Mouse (Mus musculus): ENCODE measurements at regions not wholly inside any gene's neighbourhood (a gene's known extent, or its start where the extent isn't known, plus 50 kb on each side); places are given as distances from the start of the nearest gene placed in this dataset.

DNA sequence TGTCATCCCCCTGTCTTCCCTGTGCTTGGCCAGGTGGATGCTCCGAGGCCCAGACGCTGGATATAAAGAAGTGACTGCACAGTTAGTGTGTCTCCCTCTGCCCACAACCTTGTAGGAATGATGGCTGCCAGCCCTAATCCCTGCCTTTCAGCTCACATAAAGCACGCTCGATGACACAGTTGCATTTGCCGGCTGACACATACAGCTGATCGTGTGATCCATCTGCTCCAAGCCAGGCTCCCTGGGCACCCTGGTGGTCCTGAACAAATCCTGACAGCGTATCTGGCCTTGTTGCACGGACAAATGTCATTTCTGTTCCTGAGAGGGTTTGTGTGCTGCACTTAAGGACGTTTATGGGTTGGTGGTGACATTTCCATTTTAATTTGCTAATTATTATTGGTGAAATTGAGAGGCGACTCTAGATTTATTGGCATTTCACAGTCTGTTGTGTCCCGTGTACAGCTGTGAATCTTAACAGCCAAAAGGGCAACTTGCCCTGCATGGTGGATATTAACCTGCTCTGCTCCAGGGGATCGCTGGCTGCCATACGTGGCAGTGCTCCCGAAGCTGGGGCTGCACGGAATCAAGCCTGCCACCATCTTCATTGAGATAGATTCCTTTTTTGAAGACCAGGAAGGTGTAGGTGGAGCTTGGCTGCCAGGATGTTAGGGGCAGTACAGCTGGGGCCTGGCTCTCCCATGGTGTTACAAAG is 241.9 kb upstream of the Kcnab2 start:
- DNase-seq: no peak

DNA sequence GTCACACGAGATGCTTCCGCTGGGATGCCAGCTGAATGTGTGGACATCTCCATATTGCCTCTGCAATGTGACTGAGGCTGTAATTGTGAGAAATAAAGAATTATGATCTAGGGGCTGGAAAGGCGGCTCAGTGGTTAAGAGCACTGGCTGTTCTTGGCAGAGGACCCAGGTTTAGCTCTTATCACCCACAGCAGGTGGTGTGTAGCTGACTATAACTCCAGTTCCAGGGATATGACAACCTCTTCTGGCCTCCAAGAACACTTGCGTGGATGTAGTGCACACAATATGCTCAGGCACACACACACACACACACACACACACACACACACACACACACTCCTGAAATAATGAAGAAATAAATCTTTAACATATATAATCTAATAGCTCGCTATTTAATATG is 232.7 kb upstream of the Kcnab2 start:
- DNase-seq: no peak

DNA sequence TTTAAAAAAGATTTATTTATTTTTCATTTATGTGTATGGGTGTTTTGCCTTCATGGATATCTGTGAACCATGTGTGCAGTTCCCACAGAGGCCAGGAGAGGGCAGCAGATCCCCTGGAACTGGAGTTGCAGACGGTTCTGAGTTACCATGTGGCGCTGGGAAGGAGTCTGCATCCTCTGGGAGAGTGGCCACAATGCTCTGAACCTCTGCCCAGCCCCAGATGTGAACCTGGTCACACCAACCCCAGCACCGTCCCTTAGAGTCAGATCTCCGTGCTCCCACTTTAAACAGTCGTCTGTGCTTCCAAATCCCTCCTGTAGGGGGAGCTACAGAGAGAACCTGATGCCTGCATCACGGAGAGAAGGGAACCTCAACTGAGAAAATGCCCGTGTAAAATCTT is 222.5 kb upstream of the Kcnab2 start:
- DNase-seq: no peak

DNA sequence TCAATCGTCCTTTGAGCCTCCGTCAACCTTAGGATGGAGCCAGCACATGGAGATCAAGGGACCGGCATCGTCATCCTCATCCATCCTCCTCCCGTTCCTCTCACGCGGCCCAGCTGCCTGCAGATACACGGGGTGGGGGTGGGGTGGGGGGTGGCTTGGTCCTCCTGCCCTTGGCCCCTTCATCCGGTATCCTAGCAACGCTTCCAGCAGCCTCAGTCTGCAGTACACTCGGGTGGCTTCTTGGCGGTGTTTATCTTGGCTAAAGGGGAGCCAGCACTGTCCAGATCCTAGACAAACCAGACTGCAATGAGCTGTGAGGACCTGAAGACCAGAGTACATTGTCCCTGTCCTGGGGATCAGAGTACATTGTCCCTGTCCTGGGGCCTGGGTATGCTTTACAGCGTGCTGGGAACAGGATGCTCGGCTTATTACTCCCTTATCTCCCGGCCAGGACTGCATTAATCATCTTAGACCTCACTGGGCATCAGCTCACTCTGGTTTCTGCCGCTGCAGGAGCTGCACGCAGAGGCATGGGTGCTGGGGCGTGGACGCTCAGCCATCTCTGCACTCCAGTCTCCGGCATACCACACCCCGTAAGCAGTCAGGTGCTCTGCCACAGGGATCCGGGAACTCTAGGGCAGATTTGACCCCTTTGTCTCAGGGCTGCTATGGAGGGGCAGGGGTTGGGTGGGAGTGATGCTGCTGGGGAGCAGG is 219.7 kb upstream of the Kcnab2 start:
- DNase-seq: peak; percentile 15

DNA sequence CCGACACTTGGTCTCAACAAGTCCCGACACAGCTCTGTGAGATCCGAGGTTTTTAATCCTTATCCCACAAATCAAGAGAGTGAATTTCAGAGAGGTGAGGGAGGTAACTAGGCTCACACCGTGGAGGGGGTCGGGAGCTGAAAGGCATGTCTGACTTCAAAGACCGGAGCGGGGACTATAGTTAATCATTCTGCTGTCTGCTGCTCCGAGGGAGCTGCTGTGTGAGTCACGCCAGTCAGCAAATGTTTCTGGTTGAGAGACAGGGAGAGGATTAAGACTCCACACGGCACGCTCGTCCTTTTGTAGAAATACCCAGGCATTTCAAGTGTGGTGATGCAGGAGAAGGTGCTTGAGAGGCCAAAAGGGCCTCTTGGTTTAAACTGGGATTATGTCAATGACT is 214.1 kb upstream of the Kcnab2 start:
- no peak for DNase-seq

DNA sequence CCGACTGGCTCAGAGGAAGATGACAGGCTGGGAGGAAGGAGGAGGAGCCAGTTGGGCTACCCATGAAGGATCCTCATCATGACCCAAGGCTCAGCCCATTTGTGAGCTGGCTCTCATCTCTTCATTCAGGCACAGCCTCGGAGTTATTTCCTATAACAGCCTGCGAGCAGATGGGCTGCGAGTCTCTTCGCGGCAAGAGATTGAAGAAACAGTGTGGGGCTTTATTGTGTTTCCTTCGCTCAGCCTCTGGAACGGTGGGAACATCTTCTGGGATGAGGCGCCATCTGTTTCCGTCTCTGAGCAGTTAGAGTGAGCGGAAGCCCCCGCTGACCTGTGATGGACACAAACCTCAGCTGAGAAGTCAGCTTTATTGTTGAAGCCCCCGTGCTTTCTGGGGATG is 213.6 kb upstream of the Kcnab2 start:
- DNase-seq: no peak

DNA sequence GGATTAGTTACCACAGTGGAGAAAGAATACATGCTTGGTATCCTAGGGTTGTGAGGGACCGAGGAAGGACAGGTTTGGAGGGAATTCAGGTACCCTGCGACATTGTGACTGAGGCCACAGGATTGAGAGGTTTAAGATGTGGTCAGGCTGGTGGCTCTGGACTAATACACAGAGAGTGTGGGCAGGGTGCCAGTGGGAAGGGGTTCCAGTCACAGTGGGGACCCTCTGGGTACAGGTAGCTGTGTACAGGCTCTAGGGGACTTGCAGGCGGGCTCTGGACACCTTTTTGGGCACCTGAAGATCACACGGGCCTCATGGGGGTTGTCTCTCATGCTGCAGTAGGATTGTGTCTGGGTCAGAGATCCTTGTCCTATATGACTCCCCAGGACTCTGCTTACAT is 213.1 kb upstream of the Kcnab2 start:
- no peak for DNase-seq

DNA sequence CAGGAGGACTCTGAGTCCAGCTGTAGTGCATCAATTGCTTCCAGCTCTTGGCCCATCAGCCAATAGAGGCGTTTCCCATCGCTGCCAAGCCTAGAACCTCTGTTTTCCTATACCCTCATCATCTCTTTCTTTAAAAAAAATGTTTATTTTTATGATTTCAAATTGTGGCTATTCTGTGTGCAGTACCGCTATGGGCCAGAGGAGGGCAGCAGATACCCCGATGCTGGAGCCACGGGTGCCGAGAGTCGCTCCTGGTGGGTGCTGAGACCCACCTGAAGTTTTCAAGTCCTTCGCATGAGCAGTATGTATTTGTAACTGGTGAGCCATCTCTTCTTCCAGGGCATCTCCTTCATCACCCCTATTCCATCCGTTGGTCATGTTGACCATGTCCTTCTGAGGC is 212.2 kb upstream of the Kcnab2 start:
- DNase-seq: no peak

DNA sequence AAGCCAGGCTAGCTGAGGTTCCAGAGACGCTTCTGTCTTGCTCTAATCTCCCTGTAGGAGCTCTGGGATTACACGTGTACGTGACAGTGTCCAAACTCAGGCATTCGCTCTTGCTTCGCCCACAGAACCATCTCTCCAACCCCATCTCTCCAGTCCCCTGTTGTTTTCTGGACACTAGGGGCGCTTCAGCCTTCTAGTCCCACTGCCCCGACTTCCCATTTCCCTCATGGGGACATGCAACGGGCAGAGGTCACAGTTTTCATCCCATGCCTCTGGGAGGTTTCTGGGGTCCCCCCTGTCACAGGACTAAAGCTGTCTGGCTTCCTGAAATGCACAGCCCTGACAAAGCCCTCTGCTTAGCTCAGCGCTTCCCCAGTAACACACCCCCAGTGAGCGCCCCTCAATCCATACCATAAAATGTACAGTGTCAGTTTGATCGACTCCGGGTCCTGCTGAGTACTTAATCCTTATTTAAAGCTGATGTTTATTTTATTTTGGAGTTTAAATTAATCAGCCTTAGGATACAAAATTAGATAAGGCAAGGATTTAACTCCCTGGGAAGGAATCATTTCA is 208.9 kb upstream of the Kcnab2 start:
- DNase-seq: no peak

DNA sequence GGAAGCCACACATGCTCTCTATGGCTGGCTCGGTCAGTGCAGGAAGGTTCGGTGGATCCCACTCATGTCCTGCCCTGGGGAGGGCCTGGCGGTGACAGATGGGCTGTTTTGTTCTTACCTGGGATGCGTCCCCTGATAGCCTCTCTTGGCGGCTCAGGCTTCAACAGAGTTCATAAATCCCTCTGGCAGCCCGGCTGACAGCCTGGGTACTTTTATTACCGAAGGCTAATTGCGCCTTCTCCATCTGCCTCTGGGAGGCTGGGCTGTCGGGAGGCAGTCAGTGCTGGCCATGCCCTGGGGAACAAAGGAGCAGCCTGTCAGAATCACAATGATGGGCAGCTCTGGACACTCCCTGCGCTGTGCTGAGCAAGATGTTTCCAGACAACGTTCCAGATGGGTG is 196.5 kb upstream of the Kcnab2 start:
- DNase-seq: no peak

DNA sequence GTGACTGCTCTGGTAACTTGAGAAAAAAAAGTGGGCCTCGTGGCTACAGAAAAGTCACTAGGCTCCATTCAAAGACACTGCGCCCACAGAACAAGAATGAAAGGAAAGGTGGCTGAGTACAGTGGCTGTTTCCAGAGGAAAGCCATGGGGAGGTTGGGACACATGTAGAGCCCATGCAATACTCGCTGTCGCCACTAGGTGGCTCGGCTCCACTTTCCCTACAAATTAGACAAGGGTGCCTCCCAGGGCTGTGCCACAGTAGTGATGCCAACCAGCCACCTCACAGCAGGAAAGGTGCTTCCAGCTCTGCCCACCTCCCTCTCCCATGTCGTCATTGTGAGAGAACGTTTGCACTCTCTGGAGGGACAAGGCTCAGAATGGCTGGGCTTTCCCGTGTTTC is 185.8 kb upstream of the Kcnab2 start:
- no peak for DNase-seq

DNA sequence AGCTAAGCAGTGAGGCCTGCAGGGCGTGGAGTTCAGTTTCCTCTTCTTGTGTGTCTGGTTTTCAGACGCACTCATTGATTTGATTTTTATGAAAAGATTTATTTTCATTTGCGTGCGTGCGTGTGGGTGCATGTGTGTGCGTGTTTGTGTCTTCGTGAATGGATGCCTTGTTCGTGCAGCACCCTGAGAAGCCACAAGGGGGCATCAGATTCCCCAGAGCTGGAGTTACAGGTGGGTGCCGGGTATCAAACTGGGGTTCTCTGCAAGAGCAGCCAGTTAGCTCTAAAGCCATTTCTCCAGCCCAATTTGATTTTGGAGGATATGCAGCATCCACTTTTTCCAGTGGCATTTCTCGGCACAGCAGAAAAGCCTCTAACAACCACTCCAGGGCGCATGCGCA is 185.4 kb upstream of the Kcnab2 start:
- no peak for DNase-seq

DNA sequence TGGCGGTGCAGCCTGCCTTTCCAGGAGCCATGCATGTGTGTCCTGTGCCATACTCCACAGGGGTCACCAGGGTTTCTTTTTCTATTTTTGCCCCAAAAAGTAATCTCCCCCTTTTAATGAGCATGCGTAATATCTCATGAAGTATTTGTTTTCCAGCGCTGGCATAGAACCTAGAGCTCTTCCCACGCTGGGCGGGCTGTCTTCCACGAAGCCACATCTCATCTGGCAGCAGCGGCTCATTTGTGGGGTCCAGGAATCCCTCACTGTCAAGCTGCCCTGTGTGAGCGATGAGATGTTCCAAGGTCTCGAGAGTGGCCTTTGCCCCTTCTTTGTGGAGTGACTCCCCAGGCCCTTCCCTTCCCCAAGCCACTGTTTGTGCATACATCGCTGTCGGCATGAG is 184.8 kb upstream of the Kcnab2 start:
- no peak for DNase-seq

DNA sequence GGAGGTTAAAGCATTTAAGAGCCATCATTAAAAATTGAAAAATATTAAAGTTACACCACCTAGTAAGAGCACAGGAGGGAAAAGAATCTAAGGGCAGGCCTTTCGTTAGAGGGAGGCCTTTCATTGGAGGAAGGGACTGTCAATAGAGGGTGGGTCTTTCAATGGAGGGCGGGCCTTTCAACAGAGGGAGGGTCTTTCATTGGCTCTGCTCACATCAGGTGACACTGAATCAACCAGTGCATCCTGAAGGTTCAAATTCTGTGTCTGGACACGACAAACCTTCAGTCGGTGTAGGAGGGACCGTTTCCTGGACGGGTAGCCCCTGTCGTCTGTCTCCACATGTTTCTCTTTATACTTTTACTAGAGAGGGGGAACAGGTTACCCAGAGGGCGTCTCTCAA is 172.5 kb upstream of the Kcnab2 start:
- no peak for DNase-seq

DNA sequence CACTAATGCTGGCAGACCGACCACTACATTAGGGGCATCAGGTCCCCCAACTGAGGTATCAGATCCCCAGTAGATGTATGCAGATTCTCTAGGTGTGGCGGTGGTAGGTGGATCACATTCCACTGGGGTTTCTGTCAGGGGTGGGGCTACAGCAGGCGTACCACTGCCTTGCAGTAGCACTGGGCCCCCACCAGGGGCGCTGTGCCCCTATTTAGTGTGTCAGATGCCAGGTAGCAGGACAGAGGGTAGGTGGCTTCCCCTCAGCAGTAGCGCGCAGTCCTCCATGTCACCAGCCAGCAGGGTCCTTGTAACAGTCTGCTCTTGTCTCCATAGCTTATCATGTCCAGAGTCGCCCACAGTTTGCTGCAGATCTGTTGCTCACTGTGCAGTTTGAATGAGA is 169.9 kb upstream of the Kcnab2 start:
- peak; percentile 26 for DNase-seq

DNA sequence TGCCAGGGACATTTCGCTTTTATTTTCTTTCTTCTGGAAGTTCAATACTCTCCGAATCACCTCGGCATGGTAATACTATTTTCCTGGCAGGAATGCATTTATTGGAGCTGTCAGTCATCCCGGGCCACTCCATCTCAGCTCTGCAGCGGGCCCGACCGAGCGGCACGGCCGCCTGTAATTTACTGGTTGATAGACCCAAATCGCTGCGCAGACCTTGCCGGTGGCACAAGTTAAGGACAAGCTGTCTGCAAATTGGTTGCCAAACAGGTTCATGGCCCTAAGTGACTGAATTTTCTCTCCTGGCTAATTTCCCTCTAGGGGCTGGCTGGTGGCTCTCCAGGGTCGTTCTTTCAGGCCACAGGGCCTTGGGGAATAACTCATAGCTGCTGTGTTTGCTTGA is 169.4 kb upstream of the Kcnab2 start:
- DNase-seq: no peak

DNA sequence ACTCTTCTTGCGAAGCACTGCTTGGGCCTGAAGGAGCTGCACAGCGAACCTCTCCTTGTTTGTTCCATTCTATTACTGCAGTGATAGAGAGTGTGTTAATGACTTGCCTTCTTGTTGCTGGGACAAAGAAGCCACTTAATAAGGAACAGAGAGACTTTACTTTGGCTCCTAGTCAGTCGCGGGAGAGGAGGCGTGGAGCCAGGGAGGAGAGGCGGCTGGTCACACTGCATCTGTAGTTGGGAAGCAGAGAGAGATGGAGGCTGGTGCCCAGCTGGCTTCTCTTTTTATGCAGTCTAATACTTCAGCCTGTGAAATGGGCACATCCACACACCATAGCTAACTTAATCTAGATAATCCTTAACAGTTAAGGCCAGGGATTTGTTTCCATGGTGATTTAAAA is 159.4 kb upstream of the Kcnab2 start:
- DNase-seq: no peak

DNA sequence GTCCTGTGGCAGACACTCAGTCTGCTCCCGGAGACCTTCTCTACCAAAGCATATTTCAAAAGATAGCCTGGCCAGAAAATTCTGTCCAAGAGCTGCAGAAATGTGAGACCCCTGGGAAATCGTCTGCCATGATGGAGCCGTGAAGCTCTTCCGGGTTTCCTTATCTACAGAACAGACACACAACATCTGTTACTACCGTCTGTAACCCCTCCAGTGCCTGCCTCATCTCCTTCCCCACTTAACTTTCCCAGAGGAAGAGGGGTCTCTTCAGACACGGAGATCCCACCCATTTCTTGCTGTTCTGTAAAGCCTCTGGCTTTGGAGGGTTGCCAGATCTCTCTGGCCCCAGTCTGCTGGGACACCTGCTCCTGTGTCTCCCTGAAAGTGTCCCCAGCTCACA is 156.2 kb upstream of the Kcnab2 start:
- DNase-seq: no peak

DNA sequence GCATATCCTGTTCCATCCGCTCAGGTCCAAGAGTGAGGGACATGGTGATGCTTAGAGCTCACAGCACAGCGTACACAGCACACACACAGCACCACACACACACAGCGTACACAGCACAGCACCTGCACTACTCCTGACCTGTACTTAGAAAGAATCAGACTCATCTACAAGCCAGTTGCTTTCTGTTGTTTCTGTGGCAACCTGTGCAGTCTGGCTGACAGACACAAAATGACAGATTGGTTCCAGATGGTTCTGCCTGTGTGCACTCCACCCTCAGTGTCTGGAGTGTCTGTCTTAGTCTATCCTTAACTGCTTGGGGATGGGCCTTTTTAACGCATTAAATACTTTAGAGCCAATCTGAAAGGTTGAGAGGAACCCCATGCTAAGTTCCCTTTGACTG is 150.4 kb upstream of the Kcnab2 start:
- no peak for DNase-seq

DNA sequence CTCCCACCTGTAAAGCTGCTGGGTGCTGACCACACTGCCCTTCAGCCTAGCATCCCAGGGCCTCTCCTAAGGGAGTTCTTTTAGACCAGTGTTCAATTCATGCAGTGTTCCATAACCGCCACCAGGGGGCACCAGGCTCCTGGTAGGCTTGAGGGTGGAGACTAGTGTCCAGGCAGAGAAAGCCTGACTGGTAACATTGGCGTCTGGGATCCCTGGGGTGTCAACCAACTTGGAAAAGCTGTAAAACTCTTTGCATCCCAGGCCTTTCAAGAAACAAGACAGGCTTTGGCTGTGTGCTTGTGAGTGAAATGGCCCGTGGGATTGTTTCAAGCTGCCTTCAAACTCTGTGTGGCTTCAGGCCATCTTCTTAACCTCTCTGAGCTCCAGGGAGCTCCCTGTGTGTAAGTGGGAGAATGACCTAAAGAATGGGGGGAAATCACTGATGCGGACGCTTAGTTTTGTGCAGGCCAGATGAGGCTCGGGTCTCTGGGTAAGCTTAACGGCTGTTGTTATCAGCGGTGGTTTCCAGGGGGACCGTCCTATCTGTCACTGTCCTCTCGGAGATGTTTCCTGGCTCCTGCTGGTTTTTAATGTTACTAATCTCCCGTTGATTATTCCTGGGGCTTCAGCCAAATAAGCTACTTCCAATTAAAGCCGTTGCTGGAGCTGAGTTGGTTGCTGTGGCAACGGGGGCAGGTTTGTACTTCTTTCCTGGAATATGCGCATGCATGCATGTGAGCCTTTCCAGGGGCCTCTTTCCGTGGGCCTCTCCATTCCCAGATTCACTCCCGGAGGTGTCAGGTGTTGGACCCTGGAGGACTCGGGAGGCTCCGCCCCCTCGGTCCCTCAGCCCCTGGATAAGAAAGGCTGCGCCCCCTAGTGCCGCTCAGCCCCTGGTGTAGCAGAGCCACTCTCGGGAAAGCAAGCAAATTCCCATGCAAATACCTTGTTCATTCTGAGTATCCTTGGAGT is 147.6 kb upstream of the Kcnab2 start:
- peak; percentile 50 for DNase-seq

DNA sequence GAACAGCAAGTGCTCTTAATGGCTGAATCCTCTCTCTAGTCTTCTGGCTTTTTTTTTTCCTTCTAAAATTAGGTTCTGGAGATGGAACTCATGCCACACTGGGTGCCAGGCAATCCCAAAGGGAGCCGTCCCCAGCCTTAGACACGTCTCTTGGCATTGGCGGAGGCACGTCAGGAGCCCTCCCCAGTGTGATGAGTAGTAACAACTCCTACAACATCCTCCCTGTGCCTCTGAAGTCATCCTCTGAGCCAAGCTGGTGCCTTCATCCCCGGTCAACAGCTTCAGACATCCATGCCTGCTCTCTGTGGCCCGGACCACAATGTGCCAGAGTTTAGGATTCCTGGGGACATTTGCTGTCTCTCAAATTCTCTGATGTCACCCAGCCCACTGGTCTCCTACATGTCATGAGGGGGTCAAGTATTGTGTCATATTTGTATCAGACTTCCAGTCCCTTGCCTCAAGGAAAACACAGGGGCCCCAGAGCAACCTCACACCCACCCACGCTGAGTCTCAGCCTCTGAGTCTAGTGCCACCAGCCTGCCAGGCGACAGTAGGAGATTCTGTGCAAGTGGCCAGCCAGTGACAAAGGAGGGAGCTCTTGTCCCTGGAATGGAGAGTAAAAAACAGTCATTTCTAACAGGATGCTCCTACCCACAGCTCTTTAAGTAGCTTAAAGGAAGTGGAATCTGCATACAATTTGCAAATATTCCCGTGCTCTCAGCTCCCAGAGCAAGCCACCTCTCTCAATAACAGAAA is 144.5 kb upstream of the Kcnab2 start:
- no peak for DNase-seq

DNA sequence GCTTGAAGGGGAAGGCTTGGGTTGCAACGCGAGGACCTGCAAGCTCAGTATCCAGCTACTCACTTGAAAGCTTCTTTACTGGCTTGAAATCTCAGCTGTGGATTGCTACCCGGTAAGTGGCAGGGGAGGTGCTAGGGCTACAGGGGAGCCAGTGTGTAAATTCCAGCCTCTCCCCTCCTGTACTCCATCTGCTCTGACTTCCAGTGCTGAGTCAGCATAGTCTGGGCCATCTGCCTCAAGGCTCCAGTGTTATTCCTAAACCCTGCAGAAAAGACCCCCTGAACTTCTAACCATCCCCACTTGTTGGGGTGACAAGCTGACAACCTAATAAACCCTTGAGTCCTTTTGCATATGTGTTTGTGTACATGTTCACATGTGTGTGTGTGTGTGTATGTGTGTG is 140.0 kb upstream of the Kcnab2 start:
- no peak for DNase-seq

DNA sequence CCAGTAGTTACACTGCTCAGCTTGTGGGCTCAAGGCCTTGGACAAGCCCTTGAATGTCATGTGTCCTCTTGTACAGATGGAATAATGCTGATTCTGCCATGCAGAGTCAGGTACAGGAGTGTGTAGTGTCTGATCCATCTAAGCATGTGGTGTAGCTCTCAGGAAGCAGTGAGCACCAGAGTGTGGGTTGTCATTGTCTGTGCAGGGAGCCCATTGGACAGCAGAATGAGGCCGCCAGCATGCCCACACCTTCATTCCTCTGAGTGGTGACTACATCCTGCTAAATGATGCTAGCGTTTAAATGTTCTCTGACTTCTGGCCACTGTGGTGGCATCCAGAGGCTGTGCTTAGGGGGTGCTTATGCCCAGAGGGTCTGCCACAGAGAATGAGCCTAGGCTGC is 137.5 kb upstream of the Kcnab2 start:
- DNase-seq: no peak

Measured in cerebellum, adult 9-11 months (tissue).